Mouse (Mus musculus) urinary bladder, adult 2 months (tissue): ENCODE measurements around the gene Uvrag. TPM values are rescaled to one million over a fixed set of nuclear protein-coding genes. Genes with fewer than 3 reads are reported as not detected.

Experiments
- DNase-seq: peaks from one replicate; pipeline ENCODE4 v3.0.0; 2022; ENCODE audit warnings: low spot score
- polyA plus RNA-seq: library from polyadenylated mRNA; depleted of rRNA; stranded (reverse); fragments of >200 nt; gene quantifications from 2 replicates; pipeline ENCODE4 v1.2.3, GENCODE M21; 2012

The Uvrag gene
- polyA plus RNA-seq, 1 experiment, result 19.4 TPM

DNA sequence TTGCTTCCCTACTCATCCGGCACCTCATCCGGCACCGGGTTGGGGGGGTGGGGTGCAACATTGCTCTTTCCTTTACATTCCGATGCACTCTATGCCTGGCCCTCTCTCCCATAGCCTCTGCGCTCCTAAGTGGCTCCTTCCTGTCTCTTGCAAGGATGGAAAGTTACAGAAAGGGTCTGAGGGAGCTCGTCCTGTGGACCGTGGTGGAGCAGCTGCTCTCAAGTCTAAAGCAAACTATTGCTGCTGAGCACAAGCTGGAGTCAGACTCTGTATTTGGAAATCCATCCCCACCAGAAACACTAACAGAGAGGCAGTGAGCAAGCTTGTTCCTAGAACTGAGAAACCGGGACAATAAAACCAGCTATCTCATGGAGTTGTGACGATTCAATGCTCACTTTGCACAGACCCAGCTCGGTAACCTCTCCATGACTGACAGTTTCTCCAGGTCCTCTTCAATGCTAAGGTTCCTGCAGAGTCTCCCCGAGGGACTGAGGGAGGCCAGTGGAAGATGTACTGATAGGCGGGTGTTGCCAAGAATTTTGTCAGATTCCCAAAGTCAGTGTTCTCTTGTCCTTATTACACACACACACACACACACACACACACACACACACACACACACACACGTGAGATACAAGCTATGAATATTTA, 975 bp downstream of the Uvrag start:
- no peak for DNase-seq

DNA sequence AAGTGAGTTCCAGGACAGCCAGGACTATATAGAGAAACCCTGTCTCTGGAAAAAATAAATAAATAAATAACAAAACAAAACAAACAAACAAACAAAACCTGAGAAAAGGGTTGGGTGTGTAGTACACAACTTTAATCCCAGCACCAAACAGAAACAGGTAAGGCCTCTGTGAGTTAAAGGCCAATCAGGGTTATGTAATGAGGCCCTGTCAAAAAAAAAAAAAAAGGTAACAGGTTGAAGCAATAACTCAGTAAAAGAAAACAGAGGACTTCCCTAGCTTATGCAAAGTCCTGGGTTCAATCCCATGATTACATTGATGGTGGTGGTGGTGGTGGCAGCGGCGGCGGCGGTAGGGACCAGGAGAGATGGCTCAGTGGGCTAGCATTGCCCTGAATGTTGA, 3.4 kb downstream of the Uvrag start:
- no peak for DNase-seq

DNA sequence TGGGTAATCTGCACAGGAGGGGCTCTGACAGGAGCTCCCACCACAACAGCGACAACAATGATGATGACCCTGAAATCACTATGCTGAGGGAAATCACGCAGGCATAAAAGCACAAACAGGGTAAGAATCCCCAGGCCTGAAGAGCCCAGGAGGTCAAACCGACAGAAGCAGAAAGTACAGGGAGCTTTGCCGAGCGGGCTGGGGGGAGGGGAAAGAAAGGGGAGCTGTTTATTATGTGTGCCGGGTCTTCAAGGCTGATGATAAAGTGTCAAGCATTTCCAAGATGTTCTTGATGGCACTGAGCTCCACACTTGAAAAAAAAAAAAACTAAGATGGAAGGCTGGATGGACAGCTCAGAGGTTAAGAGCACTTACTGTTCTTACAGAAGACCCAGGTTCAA, 4.2 kb downstream of the Uvrag start:
- DNase-seq, result no peak

DNA sequence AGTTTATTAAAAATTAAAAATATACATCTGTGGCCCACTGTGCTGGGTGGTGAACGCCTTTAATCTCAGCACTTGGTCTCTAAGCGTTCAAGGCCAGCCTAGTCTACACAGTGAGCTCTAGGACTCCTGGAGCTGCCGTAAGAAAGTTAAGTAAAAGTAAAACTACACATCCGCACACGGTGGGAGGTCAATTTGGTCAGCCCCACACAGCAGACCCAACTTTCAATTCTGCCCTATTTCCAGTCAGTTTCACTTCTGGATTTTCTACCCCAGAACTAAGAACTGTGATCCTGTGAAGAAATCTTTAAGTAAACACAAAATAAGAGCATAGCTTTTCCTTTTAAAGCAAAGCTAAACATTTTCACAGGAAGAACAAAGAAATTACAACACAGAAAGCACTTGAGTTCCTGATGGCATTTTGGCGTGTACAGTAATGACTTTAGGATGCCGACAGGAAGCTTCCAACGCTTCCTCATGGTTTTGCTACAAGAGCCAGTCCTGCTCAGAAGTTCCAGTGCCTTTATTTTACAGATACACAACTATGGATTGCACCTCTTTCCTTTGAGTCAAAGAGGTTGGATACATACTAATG, 7.0 kb downstream of the Uvrag start:
- no peak for DNase-seq

DNA sequence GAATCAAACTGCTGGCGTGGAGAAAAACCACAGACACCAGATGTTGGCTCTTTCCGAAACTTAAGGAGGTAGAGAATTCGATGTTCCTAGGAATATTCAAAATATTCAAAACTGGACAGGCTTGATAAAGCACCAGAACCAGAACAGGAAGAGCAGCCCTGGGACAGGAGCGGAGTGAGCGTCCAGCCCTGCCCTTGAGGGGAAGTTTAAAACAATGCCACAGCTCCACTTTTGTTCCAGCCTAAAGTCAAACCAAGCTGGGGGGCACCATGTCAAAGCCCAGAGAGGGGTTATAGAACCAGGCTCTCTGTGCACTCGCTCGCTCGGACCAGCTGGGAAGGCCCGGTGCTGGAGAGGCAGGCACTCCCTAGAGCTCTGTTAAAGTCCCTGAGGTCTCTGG, 8.3 kb downstream of the Uvrag start:
- no peak for DNase-seq

DNA sequence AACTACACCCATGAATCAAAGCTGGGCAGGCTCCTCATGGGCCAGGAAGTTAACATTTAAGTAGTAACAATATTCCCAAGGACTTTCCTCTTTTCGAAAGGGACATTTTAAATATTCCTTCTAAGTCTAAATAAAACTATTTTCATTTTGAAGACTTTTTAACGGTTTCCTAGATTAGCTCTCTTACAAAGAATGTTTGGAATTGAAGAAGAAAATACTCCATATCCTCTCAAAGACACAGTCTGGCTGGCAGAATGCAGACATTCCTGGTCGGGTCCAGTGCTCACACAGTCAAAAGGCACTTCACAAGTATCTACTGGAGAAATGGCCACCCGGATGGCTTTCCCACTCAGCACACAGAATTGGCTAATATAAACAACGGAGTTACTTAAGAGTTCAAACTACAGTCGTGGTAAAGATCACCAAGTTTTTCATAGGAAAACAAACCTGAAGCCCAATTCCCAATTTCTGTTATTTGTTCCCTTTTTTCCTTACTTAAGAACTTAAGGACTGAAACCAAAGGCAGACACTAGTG, 9.1 kb downstream of the Uvrag start:
- no peak for DNase-seq

DNA sequence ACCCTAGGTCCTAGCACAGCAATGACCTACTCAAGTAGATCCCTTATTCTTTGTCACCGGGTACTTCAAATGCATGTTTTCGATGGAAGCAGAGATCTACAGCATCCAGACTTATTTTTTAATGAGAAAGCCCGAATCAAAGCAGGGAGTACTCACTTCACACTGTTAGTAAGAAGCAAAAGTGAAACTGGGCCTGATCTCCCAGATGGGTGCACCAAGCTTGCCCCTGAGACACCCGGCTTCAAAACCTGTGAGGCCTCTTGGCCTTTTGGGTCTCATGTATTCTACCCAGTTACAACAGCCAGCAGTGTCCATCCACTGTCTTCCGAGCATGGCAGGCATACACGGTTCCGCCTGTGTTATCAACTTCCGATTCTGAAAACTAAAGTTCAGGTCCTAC, 12.0 kb downstream of the Uvrag start:
- no peak for DNase-seq

DNA sequence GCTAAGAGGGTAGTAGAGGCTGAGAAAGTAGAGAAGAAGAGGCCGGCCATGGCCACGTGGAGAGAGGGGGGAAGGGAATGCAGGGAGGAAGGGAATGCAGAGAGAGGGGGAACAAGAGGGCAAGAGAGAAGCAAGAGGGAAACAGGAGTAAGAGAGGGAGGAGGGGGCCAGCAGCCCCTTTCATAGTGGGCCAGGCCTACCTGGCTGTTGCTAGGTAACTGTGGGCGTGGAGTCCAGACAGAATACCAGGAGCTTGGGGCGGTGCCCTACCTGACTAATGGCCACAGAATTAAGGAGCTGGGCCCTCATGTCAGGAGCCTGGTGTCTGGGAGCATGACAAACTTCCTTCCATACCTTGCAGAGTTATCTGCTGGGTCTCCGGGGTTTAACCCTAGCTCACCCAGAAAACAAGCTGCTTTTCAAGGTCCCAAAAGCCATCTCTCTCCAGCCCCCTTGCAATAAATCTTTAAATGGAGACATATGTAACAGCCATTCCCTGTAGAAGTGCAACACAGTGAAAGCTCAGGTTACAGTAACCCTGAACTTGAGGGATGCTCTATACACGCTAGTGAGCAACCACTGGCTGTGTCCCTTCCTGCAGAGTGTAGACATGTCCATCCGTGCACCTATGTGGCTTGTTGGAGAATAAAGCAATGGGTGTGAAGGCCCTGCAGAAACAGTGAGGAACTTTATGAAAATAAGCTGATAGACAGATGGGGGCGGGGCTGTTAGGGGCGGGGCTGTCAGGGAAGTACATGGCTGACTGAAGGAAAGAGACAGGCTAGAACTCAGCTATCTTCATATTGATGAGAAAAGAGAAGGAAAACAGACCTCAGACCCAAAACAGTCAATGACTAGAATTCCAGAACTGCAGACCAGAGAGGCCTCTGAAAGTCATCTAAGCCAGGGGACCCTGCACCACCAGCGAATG, 12.7 kb downstream of the Uvrag start:
- DNase-seq, result no peak

DNA sequence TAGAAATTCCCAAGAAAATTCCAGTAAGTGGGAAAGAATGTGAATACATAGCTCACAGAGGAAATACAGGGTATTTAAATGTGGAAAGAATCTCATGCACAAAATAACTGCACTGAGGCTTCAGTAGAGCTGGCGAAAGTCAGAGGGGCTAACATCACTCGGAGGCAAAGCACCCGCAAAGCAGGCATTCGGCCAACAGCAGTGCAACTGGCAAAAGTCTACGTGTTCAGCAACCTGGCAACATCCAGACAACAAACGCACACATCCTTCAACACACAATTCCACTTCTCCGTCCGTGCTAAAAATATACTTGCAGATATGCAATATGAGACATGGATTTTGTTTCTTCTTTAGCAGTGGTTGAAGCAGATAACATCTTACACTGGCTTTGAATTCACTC, 14.9 kb downstream of the Uvrag start:
- DNase-seq, result no peak

DNA sequence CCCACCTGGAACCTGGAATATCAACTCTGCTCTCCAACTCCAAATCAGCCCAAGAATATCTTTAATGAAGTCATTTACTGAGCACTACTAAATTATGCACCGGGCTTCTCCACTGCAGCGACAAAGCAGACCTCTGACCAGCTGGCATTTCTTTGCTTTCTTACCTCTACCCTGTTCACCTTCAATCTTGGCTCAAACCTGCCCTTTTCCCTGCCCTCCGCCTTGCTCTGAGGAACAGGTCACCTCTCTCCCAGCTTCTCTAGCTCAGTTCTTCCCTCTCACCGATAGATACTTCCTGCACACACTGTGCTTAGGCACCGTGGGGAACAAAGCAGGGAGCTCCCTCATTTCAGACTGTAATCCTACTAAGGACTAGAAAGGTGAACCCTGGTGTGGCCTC, 18.3 kb downstream of the Uvrag start:
- DNase-seq, result no peak

DNA sequence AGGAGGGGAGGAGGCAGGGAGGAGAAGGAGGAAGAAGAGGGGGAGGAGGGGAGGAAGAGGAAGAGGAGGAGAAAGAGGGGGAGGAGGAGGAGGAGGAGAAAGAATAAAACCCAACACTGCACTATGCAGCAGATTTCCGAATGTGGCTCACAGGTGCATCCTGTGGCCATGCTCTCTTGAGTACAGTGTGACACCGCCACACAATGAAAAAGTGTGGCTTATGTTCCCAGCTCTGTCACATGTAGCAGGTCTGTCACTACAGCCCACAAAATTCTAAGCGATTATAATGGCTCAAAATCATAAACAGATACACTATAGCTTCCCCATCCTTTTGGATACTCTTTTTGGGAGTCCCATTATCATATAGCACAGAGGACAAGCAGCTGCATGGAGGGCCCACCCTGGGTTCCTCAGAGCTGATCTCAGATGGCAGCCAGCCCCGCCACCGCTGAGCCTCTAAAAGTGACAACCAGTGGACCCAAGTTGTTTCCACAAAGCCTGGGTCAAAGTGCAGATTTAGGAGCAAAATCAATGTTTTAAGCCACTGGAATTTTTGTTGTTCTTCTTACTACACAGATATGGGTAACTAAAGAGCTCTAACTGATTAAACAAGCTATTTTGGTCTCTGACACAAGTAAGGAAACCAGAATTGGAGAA, 19.9 kb downstream of the Uvrag start:
- DNase-seq, result no peak

DNA sequence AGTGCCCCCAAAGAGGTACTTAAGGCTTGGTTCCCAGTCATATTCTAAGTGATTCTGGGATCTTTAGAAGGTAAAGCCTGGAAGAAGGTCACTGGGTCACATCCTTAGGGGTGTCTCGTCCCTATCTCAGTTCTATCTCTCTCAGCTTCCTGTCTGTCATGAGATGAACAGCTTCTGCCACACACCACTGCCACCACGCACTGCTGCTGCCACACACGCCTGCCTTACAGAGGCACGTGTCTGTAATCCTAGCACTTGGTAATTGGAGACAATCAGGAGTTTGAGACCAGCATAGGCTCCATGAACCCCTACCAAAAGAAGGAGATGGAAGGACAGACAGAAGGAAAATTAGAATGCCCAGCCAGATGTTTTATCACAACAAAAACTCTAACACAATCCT, 20.9 kb downstream of the Uvrag start:
- DNase-seq, result no peak

DNA sequence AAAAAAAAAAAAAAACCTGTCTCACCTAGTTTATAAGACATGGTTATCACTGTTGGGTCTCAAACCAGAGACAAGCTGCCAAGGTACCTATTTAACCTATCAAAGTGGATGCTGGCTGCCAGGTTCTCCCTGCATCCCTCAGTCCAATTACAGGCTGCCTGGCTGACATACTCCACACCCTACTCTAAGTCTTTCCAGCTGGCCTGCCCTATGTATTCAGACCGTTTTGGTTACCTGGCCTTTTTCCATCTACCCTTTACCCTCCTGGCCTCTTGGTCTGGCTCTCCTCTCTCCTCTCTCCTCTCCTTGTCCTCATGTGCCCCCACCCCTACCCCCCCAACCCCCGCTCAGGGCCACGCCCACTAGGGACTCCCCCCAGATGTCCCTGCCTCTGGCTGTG, 24.2 kb downstream of the Uvrag start:
- no peak for DNase-seq

DNA sequence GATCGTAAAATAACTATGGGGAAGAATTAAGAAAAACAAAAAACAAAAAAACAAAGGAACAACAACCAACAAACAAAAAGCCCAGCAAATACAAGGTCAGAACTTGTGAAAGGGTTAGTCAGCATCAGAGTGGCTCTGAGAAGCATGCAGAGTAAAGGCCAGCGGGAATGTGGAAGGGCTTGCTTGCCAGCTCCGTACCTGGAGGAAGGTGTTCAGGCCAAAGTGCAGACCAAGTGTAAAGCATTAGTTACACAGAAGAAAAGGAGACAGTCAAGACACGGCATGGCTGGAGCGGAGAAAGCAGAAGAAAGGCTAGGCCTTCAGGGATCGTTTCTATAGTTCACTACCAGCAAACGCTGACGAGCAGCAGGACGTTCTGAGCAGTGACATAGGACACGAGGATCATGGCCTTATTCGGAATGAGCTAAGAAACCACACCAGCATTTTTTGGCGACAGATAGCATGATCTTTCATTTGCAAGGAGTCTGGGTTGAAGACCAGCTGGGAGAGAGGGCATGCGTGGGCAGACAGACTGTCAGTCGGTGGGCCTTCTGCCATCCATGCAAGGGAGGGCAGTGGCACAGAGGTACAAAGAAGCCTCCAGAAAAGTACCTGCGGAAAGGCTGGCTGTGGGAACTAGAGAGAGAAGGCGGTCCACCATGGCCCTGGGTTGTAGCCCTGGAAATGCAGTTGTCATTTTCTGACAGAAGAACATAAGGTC, 26.8 kb downstream of the Uvrag start:
- DNase-seq, result no peak

DNA sequence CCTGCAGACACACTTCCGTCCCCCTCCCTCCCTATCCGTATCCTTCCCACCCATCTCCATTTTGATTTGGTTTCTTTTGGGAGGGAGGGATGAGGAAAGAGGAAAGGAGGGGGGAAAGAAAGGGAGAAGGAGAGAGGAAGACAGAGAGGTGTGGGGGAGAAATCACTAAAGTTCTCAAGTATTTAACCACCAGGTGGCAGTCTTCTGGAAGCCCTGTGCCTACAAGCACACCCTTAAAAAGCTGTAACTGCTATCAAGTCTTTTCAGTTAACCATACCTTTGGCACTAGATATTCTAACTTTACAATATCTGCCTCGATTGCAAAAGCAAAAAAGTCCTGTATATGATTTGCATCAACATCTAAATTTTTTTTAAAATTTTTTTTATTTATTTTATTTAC, 33.4 kb downstream of the Uvrag start:
- no peak for DNase-seq

DNA sequence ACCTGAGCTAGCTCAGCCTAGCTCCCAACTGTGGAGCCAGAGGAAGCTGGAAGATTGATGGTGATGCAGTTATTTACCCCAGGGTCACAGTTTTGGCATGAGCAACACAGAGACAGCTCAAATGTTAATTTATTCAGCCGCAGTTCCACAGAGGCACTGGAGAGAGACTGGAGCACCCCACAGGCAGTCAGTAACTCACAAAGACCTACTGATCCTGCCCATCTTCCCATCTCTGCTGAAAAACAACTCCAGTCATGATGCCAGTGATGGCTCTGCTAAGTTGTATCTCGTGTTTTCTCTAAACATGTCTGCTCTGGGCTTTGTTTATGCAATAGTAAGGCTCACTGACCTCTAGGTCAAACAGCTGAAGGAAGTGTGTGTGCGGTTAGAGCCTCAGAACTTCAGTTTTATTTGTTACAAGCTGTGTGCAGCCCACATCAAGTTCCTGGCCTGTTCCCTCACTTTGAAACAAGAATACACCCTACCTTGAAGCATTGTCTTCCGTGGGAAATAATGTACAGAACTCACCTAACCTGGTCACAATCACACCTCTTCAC, 34.1 kb downstream of the Uvrag start:
- no peak for DNase-seq

DNA sequence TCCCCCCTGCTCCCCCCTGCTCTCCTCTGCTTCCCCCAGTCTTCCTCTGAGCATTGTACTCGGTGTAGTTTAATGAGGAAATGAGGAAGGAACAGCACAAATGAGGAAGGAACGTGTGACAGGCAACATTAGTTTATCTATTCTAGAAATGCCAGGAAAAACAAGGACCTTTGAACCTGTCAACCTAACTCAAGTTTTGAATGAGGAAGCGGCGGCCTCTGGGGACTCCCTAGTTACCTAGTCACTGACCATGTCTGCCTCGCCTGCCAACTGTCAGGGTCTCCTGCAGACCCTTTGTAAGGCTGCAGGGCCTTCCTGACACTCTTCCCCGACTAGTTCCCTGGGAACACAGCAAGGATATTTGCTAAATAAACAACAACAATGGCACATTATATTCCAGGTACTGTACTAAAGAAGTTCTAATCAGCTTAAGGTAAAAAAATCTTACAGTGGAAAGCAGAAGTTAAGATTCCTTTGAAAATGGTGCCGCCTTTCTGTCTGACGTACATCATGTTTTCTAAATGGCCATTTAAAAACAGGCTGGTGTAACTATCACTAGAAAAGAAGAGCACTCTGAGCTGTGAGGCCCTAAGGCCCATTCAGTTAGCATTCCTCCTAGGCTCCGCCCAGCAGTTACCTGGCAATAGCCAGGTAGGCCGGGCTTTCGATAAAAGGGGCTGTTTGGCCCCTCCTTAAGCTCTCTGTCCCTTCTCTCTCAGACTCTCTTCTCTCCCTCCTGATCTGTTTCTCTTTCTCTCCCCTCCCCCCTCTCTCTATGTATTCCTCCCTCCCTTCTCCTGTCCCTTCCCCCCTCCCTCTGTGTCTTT, 39.0 kb downstream of the Uvrag start:
- no peak for DNase-seq

DNA sequence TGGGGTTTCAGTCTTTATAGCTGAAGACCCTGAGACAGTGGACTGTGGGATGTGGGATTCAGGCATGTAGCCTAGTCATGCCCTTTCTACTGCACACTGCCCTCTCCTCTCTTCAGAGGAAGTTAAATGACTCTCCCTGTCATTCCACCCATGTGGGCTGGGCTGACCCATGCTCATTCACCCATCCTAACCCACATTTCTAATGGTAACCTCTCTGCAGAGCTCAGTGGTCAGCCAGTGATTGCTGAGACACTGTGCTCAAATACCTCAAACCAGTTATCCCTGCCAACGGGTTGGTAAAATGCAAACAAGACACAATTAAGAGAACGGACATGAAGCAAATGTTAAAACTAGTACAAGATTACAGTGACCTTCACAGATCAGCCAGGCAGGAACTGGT, 39.9 kb downstream of the Uvrag start:
- no peak for DNase-seq

DNA sequence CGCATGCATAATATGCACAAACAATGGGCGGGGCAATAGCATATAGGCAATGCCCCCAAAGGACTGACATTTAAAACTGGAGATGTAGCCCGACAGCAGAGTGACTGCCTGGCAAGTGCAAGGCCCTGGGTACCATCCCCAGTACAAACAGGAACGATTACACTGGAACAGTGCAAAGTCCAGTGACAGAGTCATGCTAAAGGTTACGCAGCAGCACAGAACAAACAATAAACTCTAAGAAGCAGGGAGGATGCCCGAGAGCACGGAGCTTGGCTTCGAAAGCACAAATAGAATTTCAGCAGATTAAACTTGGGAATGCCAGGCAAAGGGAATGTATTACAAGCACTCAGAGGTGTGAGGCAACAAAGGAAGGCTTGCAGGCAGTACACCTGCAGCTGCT, 40.4 kb downstream of the Uvrag start:
- DNase-seq, result no peak

DNA sequence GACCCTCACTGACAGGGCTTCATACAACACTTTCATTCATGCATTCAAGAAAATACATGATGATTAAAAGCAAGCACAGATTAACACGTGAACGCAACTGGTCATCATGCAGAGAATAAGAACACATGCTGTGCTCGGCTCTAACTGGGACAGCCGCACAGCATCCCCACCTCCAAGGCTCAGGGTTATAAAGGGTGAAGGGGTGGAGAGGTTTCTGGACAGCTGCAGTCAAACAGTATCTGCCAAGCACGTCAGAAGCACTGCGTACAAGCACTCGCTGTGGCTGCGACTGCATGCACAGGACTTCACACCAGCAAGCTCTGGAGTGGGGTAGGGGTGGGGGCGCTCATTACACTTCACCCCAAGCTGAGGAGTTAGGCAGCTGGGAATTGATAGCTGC, 40.9 kb downstream of the Uvrag start:
- DNase-seq, result no peak
